Mouse (Mus musculus): Measurements from ENCODE around the gene Abcg1.

DNA sequence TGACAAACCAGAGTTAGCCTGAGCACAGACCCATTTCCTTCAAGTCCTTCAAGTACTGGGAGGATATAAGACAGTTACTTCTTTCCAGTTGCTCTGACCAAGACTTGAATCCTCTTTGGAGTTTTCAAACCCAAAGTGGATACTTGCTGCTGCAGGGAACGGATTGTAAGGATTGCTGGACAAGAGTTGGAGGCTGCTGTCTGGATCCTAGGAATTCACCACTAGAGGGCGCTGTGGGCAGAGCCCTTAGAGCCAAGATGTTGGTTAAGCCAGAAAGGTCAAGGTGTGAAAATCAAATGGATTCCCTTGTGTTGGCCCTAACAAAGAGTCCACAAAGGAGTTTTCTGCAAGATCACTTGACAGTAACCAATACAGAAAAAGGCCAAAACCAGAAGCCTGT is 38.0 kb upstream of the Abcg1 start:
- TF ChIP-seq CTCF (IDR thresholded peaks at IDR 0.05; ENCODE audit: insufficient read depth, low read length) (peak; percentile 80), POLR2A (IDR thresholded peaks at IDR 0.05; ENCODE audit: borderline replicate concordance, extremely low read depth, low read depth, low read length) (no peak)
